Mouse (Mus musculus) mouse embryonic stem cell (cell line): ENCODE results near the gene Slc39a7.

Experiments
- in situ Hi-C, 2 experiments: fragments of 300-500 bp; cut with MboI; formaldehyde crosslinking; loops; 1 replicate in 1 of 2; 3 replicates in 1 of 2; pipeline ENCODE4 v1.14.3; 2019 to 2020; ENCODE audit warnings: low sequenced_read_pairs in 2 of 2, low pct_unique_long_range_greater_than_20kb in 1 of 2, mixed read lengths in 1 of 2; ENCODE audit not compliant: unreplicated experiment in 1 of 2

Gene Slc39a7

DNA sequence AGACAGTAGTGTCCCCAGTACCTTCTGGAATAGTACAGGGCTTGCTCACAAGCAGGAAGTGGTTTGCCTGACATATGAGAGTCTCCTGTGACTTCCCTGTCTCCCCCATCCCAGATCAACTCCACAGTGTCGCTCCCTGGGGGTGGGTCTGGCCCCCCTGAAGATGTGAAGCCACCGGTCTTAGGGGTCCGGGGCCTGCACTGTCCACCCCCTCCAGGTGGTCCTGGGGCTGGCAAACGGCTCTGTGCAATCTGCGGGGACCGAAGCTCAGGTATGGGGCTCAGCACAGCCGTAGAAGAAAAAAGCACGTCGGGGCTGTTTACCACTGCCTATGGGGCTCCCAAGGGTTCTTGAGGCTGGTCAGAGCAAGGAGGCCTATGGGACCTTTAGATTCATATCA, 2.0 kb upstream of the Slc39a7 start:
- in situ Hi-C loops, result no loop called here

DNA sequence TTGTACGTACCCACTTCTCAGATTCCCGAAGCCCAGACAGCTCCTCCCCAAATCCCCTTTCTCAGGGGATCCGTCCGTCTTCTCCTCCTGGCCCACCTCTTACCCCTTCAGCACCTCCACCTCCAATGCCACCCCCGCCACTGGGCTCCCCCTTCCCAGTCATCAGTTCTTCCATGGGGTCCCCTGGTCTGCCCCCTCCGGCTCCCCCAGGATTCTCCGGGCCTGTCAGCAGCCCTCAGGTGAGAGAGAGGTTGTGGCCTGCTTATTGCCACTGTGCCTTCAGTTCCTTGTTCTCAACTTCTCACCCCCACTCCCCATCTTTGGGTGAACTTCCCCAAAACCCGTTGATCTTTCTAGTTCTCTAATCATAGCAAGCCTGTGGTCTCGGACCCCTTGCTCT, 1.3 kb upstream of the Slc39a7 start:
- in situ Hi-C loops, result no loop called here

DNA sequence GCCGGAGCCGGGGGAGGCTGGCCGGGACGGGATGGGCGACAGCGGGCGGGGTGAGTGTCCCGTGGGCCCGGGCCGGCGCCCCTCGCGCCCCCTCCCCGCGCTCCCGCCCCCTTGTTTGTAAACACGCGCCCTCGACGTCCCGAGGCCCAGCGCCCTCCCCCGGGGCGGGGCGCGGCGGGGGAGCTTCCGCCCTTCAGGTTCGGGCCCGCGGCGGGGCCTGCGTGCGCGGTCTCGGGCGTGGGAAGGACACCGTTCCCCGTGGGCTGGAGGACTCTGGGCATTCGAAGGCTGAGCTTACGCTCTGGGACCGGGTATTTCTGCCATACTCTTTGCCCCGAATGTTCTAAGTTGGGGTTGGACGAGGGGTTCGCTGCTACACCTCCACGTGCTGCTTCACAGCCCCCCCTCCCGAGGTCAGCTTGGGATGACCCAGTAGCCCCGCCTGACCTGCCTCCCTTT, 721 bp upstream of the Slc39a7 start:
- in situ Hi-C loops, result no loop called here

DNA sequence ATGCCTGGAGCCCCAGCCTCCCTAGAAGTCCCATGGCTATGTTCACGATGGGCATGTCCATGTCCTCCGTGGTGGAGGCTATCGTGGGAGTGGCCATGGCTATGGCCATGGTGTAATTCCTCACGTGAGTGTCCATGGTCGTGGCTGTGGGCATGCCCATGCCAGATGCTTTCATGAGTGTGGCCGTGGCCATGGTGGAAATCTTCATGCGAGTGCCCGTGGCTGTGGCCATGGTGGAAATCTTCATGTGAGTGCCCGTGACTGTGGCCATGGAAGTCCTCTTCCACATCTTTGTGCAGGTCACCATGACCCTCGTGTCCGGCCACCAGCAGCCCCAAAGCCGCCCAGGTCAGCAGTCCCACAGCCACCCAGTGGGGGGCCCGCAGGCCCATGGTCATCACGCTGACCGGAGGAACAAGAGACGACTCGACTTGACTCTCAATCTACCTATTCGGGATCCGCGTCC, 588 bp downstream of the Slc39a7 start:
- in situ Hi-C loops, result no loop called here

- in situ Hi-C loops, result no loop called here
These were observed 1.4 kb downstream of the Slc39a7 start for GRCm38 (mm10) chr17:34029890-34030595.

- in situ Hi-C loops, result no loop called here
These were observed 2.2 kb downstream of the Slc39a7 start for GRCm38 (mm10) chr17:34029150-34029889.

DNA sequence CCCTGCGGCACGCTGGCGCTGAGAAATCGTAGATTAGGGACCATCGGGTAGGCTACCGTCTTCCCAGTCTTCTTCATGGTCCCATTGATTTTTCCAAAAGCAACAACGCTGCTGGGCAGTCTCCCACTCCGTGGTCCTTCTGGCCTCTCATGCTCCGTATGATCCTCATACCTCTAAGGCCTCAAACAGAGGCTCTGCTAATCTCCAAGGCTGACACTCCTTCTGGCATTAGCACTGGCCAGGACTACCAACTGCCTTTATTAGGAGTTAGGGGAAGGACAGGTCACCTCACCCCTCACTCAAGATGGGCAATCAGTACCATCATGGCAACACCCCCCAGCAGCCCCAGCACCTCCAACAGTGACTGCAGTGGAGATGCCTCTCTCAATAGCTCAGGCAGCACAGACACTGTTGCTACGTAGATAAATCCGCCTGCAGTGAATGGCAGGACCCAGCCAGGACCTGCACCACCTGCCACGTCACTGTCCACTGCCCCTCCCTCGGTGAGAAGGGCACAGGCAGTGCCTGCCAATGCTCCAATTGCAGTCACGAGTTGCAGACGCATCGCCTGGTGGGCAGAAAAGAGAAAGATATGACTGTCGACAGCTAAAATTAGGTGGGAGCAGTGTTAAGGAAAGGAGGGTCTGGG, 2.9 kb downstream of the Slc39a7 start:
- in situ Hi-C loops, result no loop called here

DNA sequence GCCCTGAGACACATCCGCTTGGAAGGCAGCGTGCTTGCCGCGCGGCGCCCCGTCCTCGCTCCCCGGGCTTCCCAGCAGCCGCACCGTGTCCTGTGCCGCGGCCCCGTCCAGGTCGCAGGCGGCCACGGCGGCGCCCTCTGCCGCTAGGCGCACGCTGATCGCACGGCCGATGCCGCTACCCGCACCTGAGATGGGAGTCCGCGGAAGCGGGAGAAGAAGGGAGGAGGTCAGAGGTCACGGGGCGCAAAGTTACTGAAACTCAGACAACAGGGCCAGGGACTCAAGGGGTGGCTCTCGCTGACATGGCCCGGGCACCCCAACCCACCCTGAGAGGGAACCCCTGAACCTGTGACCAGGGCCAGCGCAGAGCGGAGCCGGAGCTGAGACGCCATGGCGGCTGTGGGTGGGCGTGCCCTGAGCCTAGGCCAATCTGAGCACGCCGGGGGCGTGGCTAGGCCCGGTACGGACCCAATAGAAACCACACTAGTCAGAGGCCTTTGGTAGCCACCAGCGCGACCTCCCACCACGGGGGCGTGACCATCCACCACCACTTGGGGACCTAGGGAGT, 3.7 kb downstream of the Slc39a7 start, which contains the start of gene H2-Ke6:
Gene H2-Ke6, minus strand, starts transcription at position 405 of the 568 bp plus-strand sequence.
- in situ Hi-C loops, result no loop called here

- in situ Hi-C loops, result no loop called here
These were observed 4.4 kb downstream of the Slc39a7 start for GRCm38 (mm10) chr17:34026917-34027655.

DNA sequence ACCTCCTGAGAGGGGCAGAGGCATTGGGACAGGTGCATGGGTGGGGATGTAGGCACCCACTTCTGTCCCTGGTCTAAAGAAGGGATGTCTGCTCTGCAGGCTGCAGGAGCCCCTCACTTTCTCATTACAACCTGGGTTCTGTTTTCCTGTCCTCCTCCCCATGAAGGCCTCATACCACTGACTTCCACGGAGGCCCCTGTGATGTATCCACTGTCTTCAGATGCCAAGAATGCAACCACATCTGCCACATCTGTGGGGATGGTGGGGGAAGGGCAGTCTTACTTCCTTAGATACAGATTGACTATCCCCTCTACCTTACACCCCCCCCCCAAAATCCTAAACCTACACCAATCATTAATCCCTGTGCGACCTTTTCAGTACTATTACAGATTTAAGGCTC, 5.3 kb downstream of the Slc39a7 start:
- in situ Hi-C loops, result no loop called here

DNA sequence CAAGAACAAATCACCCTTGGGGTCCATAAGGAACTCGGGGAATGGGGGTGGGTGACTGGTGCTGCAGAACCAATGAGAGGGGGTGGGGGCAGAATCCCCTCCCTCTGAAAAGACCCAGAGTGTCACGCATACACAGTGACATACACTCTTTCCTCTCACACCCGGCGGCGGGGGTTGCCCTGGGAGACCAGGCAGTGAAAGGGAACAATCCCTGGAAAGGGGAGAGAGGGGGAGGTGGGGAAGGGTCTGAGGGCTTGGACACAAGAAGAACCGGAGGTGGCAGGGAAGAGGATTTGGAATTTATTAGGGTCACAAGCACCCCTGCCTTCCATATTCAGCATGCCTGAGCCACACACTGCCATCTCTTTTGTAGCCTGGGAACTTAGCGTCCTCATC, 5.7 kb downstream of the Slc39a7 start:
- in situ Hi-C loops, result no loop called here

GRCm38 (mm10) chr17:34024861-34025755, 6.4 kb downstream of the Slc39a7 start:
- in situ Hi-C loops, result no loop called here

DNA sequence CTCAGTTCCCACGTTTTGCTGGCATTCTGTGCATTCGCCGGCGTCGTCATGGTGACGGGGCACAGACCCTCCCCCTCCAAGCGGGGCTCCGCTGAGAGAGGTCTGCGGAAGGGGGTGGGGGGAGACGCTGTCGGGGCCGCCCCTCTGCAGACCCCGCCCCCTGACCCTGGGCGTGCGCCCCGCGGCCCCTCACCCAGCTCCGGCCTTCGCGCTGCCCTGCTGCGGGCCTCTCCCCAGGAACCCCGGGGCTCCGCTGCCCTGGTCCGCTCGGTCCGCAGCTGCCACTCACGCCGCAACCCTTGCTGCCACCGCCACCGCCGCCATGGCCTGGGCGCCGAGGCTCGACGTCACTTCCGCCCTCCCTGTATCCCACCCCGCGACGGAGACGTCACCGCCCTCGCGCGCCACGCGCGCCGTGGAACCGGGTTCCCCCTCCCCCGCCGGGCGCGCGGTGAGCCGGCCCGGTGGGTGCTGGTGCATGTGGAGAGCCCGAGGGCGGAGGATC, 7.1 kb downstream of the Slc39a7 start, which contains the start of gene Ring1:
Gene Ring1, minus strand, starts transcription at position 364 of the 505 bp plus-strand sequence.
- in situ Hi-C loops, result no loop called here

DNA sequence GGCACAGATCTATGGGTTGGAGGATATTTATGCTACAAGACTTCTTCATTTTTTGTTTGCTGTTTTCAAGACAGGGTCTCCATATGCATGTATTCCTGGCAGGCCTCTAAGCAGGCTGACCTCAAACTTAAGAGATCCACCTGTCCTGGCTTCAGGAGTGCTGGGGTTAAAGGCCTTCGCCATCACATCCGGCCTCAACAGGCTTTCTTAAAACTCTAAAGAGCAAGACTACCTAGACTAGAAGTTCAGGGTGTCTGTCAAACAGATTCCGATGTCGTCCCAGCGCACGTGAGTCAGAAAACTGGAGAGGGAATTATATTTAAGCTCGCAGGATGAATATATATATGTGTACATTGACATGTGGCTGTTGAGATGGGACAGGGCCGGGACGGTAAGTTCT, 7.8 kb downstream of the Slc39a7 start:
- in situ Hi-C loops, result no loop called here

DNA sequence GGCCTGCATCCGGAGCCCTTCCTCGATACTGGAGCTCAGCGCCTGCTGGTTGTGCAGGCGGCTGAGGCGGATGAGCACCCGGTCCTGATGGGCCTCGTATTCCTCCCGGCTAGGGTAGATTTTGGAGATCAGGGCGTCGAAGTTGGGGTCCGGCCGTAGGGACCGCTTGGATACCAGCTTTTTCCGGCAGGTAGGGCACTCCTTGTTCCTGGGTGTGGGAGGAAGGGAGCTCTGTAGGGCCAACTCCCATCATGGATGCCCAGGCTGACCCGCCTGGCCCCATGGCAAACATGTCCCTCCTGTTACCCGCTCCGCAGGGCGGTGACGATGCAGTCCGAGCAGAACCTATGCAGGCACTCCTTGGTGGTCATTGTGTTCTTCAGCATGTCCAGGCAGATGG, 8.5 kb downstream of the Slc39a7 start:
- in situ Hi-C loops, result no loop called here

GRCm38 (mm10) chr17:34022414-34022783, 9.1 kb downstream of the Slc39a7 start:
- in situ Hi-C loops, result no loop called here
